Mouse (Mus musculus) left cerebral cortex, adult 11 months (tissue): ENCODE data around the gene 9330182L06Rik.

Source experiments
- DNase-seq: peaks from one replicate; pipeline ENCODE4 v3.0.0; 2022; ENCODE audit warnings: low spot score

The 9330182L06Rik gene

GRCm38 (mm10) chr5:9361982-9362661 is 96.2 kb downstream of the 9330182L06Rik start:
- no peak for DNase-seq

GRCm38 (mm10) chr5:9364937-9365336 is 99.0 kb downstream of the 9330182L06Rik start:
- no peak for DNase-seq

- no peak for DNase-seq
These were observed 102.2 kb downstream of the 9330182L06Rik start for GRCm38 (mm10) chr5:9367920-9368692.

- DNase-seq: no peak
These were observed 105.2 kb downstream of the 9330182L06Rik start for GRCm38 (mm10) chr5:9371127-9371526.

- DNase-seq: no peak
These were observed 107.4 kb downstream of the 9330182L06Rik start for GRCm38 (mm10) chr5:9373341-9373740.

- no peak for DNase-seq
These were observed 124.0 kb downstream of the 9330182L06Rik start for GRCm38 (mm10) chr5:9389968-9390367.

GRCm38 (mm10) chr5:9391858-9392393 is 126.0 kb downstream of the 9330182L06Rik start:
- DNase-seq: no peak

GRCm38 (mm10) chr5:9417098-9417497 is 151.2 kb downstream of the 9330182L06Rik start:
- DNase-seq: no peak

- peak; percentile 5 for DNase-seq
These were observed 151.9 kb downstream of the 9330182L06Rik start for GRCm38 (mm10) chr5:9417802-9418201.

- DNase-seq: no peak
These were observed 154.0 kb downstream of the 9330182L06Rik start for GRCm38 (mm10) chr5:9419964-9420363.

- no peak for DNase-seq
These were observed 158.5 kb downstream of the 9330182L06Rik start for GRCm38 (mm10) chr5:9424464-9424863.

GRCm38 (mm10) chr5:9427165-9427564 is 161.2 kb downstream of the 9330182L06Rik start:
- DNase-seq: no peak

GRCm38 (mm10) chr5:9427581-9428241 is 161.8 kb downstream of the 9330182L06Rik start:
- peak; percentile 28 for DNase-seq

GRCm38 (mm10) chr5:9428728-9429127 is 162.8 kb downstream of the 9330182L06Rik start:
- no peak for DNase-seq

GRCm38 (mm10) chr5:9446146-9446545 is 180.2 kb downstream of the 9330182L06Rik start:
- no peak for DNase-seq

GRCm38 (mm10) chr5:9448931-9449330 is 183.0 kb downstream of the 9330182L06Rik start:
- no peak for DNase-seq

GRCm38 (mm10) chr5:9449570-9449969 is 183.7 kb downstream of the 9330182L06Rik start:
- DNase-seq: peak; percentile 7

- peak; percentile 6 for DNase-seq
These were observed 187.4 kb downstream of the 9330182L06Rik start for GRCm38 (mm10) chr5:9453298-9453697.

GRCm38 (mm10) chr5:9477587-9477986 is 211.7 kb downstream of the 9330182L06Rik start:
- no peak for DNase-seq

- peak; percentile 51 for DNase-seq
These were observed 229.5 kb downstream of the 9330182L06Rik start for GRCm38 (mm10) chr5:9495456-9495855.

- no peak for DNase-seq
These were observed 231.3 kb downstream of the 9330182L06Rik start for GRCm38 (mm10) chr5:9497235-9497634.

- no peak for DNase-seq
These were observed 245.1 kb downstream of the 9330182L06Rik start for GRCm38 (mm10) chr5:9511027-9511426.
